In the genomic region with DNA sequence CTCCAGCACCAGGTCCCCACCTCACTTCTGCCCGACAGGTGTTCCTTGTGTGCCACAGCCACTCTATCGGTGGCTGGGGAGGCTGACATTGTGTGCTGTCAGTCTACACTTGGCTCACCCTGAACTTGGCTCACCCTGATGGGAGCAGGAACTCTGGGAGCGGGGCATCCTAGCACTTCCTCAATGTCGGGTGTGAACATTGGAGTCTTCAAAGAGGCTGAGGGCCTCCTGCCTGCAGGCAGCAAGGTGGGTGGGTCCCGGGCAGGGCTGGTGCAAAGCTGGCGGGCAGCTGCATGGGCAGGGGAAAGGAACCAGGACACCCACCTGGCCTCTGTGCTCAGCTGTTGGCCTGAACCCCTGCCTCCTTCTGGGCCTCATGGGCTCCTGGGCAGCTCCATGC, we compare ENCODE assay signal across 29 mouse cellular contexts. TPM values are rescaled to one million over a fixed set of nuclear protein-coding genes. Genes with fewer than 3 reads are reported as not detected.
A peak's percentile ranks its signal among the peaks of the same experiment; 100 is the strongest.
DNase-seq lines count a peak whose midpoint lies in the region; ATAC-seq and TF ChIP-seq lines count a peak whose summit lies in the region.
"Had no signal": no experiment of that assay in that cellular context is flagged by ENCODE, and none has a peak within 500 bp of the region (broad histone marks: within the 10 kb centered on the region; RNA-seq: fewer than 3 reads in every experiment).

No protein-coding gene starts in this region.

- ATAC-seq in limb, embryonic 12.5 days (ENCODE audit: insufficient number of reproducible peaks, insufficient read depth, low FRiP score, low TSS enrichment, low read depth): 0 out of 2 replicates have a peak, but pooled peaks have one; percentile 20
- ATAC-seq in liver, embryonic 13.5 days (ENCODE audit: low read depth): peak; percentile 11; the same call in 1 of the 2 replicates
- ATAC-seq in liver, postnatal 0 days: no peak
- ATAC-seq in intestine, embryonic 16.5 days: peak; percentile 70
- ATAC-seq in erythroblast, adult 5-6 weeks (replicated peaks; ENCODE audit: low FRiP score, poor library complexity, severe bottlenecking): no peak
- no peak for ATAC-seq in megakaryocyte-erythroid progenitor cell, adult 5-6 weeks (replicated peaks; ENCODE audit: low FRiP score, low TSS enrichment, poor library complexity, severe bottlenecking)
- ATAC-seq: activated CD4-positive, CD25-positive, alpha-beta regulatory T cell, adult 4 months; CD4-positive, CD25-positive, alpha-beta regulatory T cell, adult 4 months; forebrain, embryonic 14.5 days; forebrain, embryonic 16.5 days; Patski had no signal

- H3K36me3 ChIP-seq in limb, embryonic 12.5 days: peaks cover 33% of the 10 kb centered on the region; the same call in 1 of the 2 replicates
- peaks cover 52% of the 10 kb centered on the region for H3K36me3 ChIP-seq in limb, embryonic 10.5 days
- peaks cover 96% of the 10 kb centered on the region for H3K36me3 ChIP-seq in liver, embryonic 13.5 days
- peaks cover 49% of the 10 kb centered on the region for H3K36me3 ChIP-seq in liver, postnatal 0 days (replicated peaks; ENCODE audit: insufficient read depth, low read length)
- H3K36me3 ChIP-seq in intestine, embryonic 16.5 days (ENCODE audit: control insufficient read depth, insufficient read depth, low read length): peaks cover 4% of the 10 kb centered on the region; the same call in 1 of the 2 replicates

- no peak for DNase-seq in limb, embryonic 10.5 days (ENCODE audit: low spot score)
- DNase-seq in liver, embryonic 13.5 days: no peak
- no peak for DNase-seq in liver, postnatal 0 days
- DNase-seq: adrenal gland, adult 8-10 months; adrenal gland, postnatal 14 days; adrenal gland, postnatal 36 days; B cell, adult 2 months; cerebellum, adult 11 months; cerebellum, adult 18-20 months; cerebellum, adult 8-10 months; cerebellum, adult 9-11 months; cerebellum, postnatal 25 days had no signal

- no peaks in the 10 kb centered on the region for H3K4me1 ChIP-seq in limb, embryonic 12.5 days (replicated peaks)
- peaks cover under 1% of the 10 kb centered on the region; the same call in 1 of the 2 replicates for H3K4me1 ChIP-seq in limb, embryonic 10.5 days
- H3K4me1 ChIP-seq in liver, embryonic 13.5 days (replicated peaks): peaks cover 36% of the 10 kb centered on the region
- H3K4me1 ChIP-seq in liver, postnatal 0 days (ENCODE audit: insufficient read depth): peaks cover 4% of the 10 kb centered on the region; the same call in 1 of the 2 replicates
- no peaks in the 10 kb centered on the region for H3K4me1 ChIP-seq in bone marrow, adult 2 months (ENCODE audit: control insufficient read depth, insufficient read depth, low read length)
- H3K4me1 ChIP-seq in intestine, embryonic 16.5 days (ENCODE audit: control insufficient read depth, insufficient read depth, low read length): no peaks in the 10 kb centered on the region
- H3K4me1 ChIP-seq: embryonic facial prominence, embryonic 12.5 days; forebrain, embryonic 10.5 days; forebrain, embryonic 12.5 days had no signal

- no peak overlapping the region for H3K27ac ChIP-seq in limb, embryonic 12.5 days
- H3K27ac ChIP-seq in limb, embryonic 10.5 days: no peak overlapping the region
- no peak overlapping the region for H3K27ac ChIP-seq in liver, embryonic 13.5 days
- no peak overlapping the region for H3K27ac ChIP-seq in liver, postnatal 0 days (ENCODE audit: low read depth)
- 0 out of 2 replicates have a peak overlapping the region, but pooled peaks have one; percentile 19 for H3K27ac ChIP-seq in bone marrow, adult 2 months (ENCODE audit: control insufficient read depth, insufficient read depth, low read depth, low read length, poor library complexity)
- no peak overlapping the region for H3K27ac ChIP-seq in intestine, embryonic 16.5 days (ENCODE audit: low read length)
- H3K27ac ChIP-seq: embryonic facial prominence, embryonic 10.5 days; embryonic facial prominence, embryonic 12.5 days; forebrain, embryonic 10.5 days; forebrain, embryonic 12.5 days had no signal

- no peaks in the 10 kb centered on the region for H3K27me3 ChIP-seq in limb, embryonic 12.5 days
- no peaks in the 10 kb centered on the region for H3K27me3 ChIP-seq in limb, embryonic 10.5 days (ENCODE audit: low read depth, poor library complexity, severe bottlenecking)
- no peaks in the 10 kb centered on the region for H3K27me3 ChIP-seq in liver, embryonic 13.5 days
- H3K27me3 ChIP-seq in liver, postnatal 0 days (ENCODE audit: insufficient read depth, low read length): no peaks in the 10 kb centered on the region
- no peaks in the 10 kb centered on the region for H3K27me3 ChIP-seq in intestine, embryonic 16.5 days (replicated peaks; ENCODE audit: control insufficient read depth, insufficient read depth, low read length)
- H3K27me3 ChIP-seq: CH12.LX; embryonic facial prominence, embryonic 12.5 days; forebrain, embryonic 12.5 days; Patski had no signal

- H3K4me3 ChIP-seq in limb, embryonic 12.5 days (replicated peaks): no peak overlapping the region
- H3K4me3 ChIP-seq in limb, embryonic 10.5 days: no peak overlapping the region
- H3K4me3 ChIP-seq in liver, embryonic 13.5 days (replicated peaks): no peak overlapping the region
- no peak overlapping the region for H3K4me3 ChIP-seq in liver, postnatal 0 days (ENCODE audit: low read depth, low read length)
- H3K4me3 ChIP-seq in bone marrow, adult 2 months (replicated peaks; ENCODE audit: control insufficient read depth, low read depth, low read length): no peak overlapping the region
- H3K4me3 ChIP-seq in intestine, embryonic 16.5 days (ENCODE audit: low read length): no peak overlapping the region
- H3K4me3 ChIP-seq: embryonic facial prominence, embryonic 10.5 days; embryonic facial prominence, embryonic 12.5 days; erythroblast, embryonic 14.5 days; forebrain, embryonic 10.5 days; forebrain, embryonic 12.5 days had no signal

- no peak overlapping the region for H3K9ac ChIP-seq in limb, embryonic 12.5 days (replicated peaks)
- H3K9ac ChIP-seq in liver, embryonic 13.5 days: no peak overlapping the region
- no peak overlapping the region for H3K9ac ChIP-seq in liver, postnatal 0 days (replicated peaks)
- H3K9ac ChIP-seq in intestine, embryonic 16.5 days (ENCODE audit: low read depth, low read length): no peak overlapping the region
- H3K9ac ChIP-seq: embryonic facial prominence, embryonic 12.5 days; forebrain, embryonic 12.5 days had no signal

- TF ChIP-seq CTCF in liver, postnatal 0 days (IDR thresholded peaks at IDR 0.05; ENCODE audit: low read depth): no peak
- TF ChIP-seq CTCF in bone marrow, adult 2 months (IDR thresholded peaks at IDR 0.05; ENCODE audit: control insufficient read depth, insufficient read depth, low read length): no peak

- 0 out of 2 replicates have a peak, but pooled peaks cover 5% of the 10 kb centered on the region for H3K9me3 ChIP-seq in limb, embryonic 12.5 days
- no peaks in the 10 kb centered on the region for H3K9me3 ChIP-seq in limb, embryonic 10.5 days (replicated peaks)
- no peaks in the 10 kb centered on the region for H3K9me3 ChIP-seq in liver, embryonic 13.5 days (replicated peaks)
- H3K9me3 ChIP-seq in liver, postnatal 0 days (ENCODE audit: low read length): no peaks in the 10 kb centered on the region
- no peaks in the 10 kb centered on the region for H3K9me3 ChIP-seq in intestine, embryonic 16.5 days (ENCODE audit: control insufficient read depth, low read length)
- H3K9me3 ChIP-seq: embryonic facial prominence, embryonic 10.5 days; embryonic facial prominence, embryonic 12.5 days; forebrain, embryonic 10.5 days; forebrain, embryonic 12.5 days; G1E had no signal

- H3K4me2 ChIP-seq in limb, embryonic 12.5 days: no peak overlapping the region
- H3K4me2 ChIP-seq in liver, embryonic 13.5 days: no peak overlapping the region
- no peak overlapping the region for H3K4me2 ChIP-seq in liver, postnatal 0 days (ENCODE audit: low read depth, low read length)
- H3K4me2 ChIP-seq in intestine, embryonic 16.5 days (ENCODE audit: low read depth, low read length): no peak overlapping the region
- H3K4me2 ChIP-seq: embryonic facial prominence, embryonic 12.5 days; forebrain, embryonic 12.5 days had no signal

- TF ChIP-seq EP300 in liver, postnatal 0 days (IDR thresholded peaks at IDR 0.05; ENCODE audit: low read depth): no peak

- 85% methylated on average over 6 of the region's 6 CpGs for WGBS in limb, embryonic 12.5 days
- WGBS in limb, embryonic 10.5 days: 91% methylated on average over 6 of the region's 6 CpGs
- WGBS in liver, embryonic 13.5 days (ENCODE audit: insufficient replicate concordance): 88% methylated on average over 6 of the region's 6 CpGs
- 87% methylated on average over 6 of the region's 6 CpGs for WGBS in liver, postnatal 0 days (ENCODE audit: insufficient replicate concordance)
- 96% methylated on average over 6 of the region's 6 CpGs for WGBS in bone marrow, adult 2 months
- WGBS in intestine, embryonic 16.5 days: 77% methylated on average over 6 of the region's 6 CpGs

- TF ChIP-seq POLR2A in bone marrow, adult 2 months (IDR thresholded peaks at IDR 0.05; ENCODE audit: borderline replicate concordance, control insufficient read depth, low read depth, low read length): no peak

RNA-seq across cellular contexts. Expression of a gene that starts 9.5 kb away (rescaled TPM):
- polyA plus RNA-seq in limb, embryonic 12.5 days (2016; fragmentation: Nextera tagmentation; extraction: Ambion mirVana): 66.5 and 71.0 TPM in 2 replicates
- 54.7 and 61.1 TPM in 2 replicates for polyA plus RNA-seq in limb, embryonic 10.5 days (2016; fragmentation: Nextera tagmentation; extraction: Ambion mirVana)
- polyA plus RNA-seq in liver, embryonic 13.5 days (2015; fragmentation: Nextera tagmentation; extraction: Ambion mirVana): 109 and 110 TPM in 2 replicates
- 100 and 125 TPM in 2 replicates for polyA plus RNA-seq in liver, postnatal 0 days (2015; fragmentation: Nextera tagmentation; extraction: Ambion mirVana)
- polyA plus RNA-seq in bone marrow, adult 2 months (2011; ENCODE audit: insufficient read depth, insufficient read length, low replicate concordance, missing spikeins): 40.6 and 53.8 TPM in 2 replicates
- 109 and 110 TPM in 2 replicates for polyA plus RNA-seq in intestine, embryonic 16.5 days (2015; fragmentation: Nextera tagmentation; extraction: Ambion mirVana)
- total RNA-seq in erythroblast, adult 5-6 weeks (2015; ENCODE audit: low replicate concordance): 27.9 and 29.9 TPM in 2 replicates
- 26.8 and 29.1 TPM in 2 replicates for total RNA-seq in erythroblast, adult 5-6 weeks (2017; ENCODE audit: low replicate concordance)
- total RNA-seq in megakaryocyte-erythroid progenitor cell, adult 5-6 weeks (2014; fragmentation: Nextera tagmentation): 84.0 and 105 TPM in 2 replicates
- total RNA-seq in megakaryocyte-erythroid progenitor cell, adult 5-6 weeks (2017): 56.1 and 59.7 TPM in 2 replicates

RNA-seq across cellular contexts. Expression of a gene that starts 9.9 kb away (rescaled TPM):
- polyA plus RNA-seq in limb, embryonic 12.5 days (2016; fragmentation: Nextera tagmentation; extraction: Ambion mirVana): 23.1 and 26.1 TPM in 2 replicates
- polyA plus RNA-seq in limb, embryonic 10.5 days (2016; fragmentation: Nextera tagmentation; extraction: Ambion mirVana): 29.6 and 32.2 TPM in 2 replicates
- polyA plus RNA-seq in liver, embryonic 13.5 days (2015; fragmentation: Nextera tagmentation; extraction: Ambion mirVana): 105 and 112 TPM in 2 replicates
- polyA plus RNA-seq in liver, postnatal 0 days (2015; fragmentation: Nextera tagmentation; extraction: Ambion mirVana): 51.2 and 53.3 TPM in 2 replicates
- polyA plus RNA-seq in bone marrow, adult 2 months (2011; ENCODE audit: insufficient read depth, insufficient read length, low replicate concordance, missing spikeins): 66.6 and 86.0 TPM in 2 replicates
- polyA plus RNA-seq in intestine, embryonic 16.5 days (2015; fragmentation: Nextera tagmentation; extraction: Ambion mirVana): 28.4 and 29.8 TPM in 2 replicates
- total RNA-seq in erythroblast, adult 5-6 weeks (2015; ENCODE audit: low replicate concordance): 274 and 358 TPM in 2 replicates
- total RNA-seq in erythroblast, adult 5-6 weeks (2017; ENCODE audit: low replicate concordance): 493 and 499 TPM in 2 replicates
- 75.4 and 82.3 TPM in 2 replicates for total RNA-seq in megakaryocyte-erythroid progenitor cell, adult 5-6 weeks (2014; fragmentation: Nextera tagmentation)
- total RNA-seq in megakaryocyte-erythroid progenitor cell, adult 5-6 weeks (2017): 97.2 and 145 TPM in 2 replicates

Comparison
In these comparisons a context has a peak if more than half of its experiments do, and no peak if none do; other contexts are left out.
1. ATAC-seq: peak in limb, embryonic 12.5 days (single experiment), liver, embryonic 13.5 days (single experiment) and intestine, embryonic 16.5 days (single experiment); none in liver, postnatal 0 days (single experiment), erythroblast, adult 5-6 weeks (single experiment) and megakaryocyte-erythroid progenitor cell, adult 5-6 weeks (single experiment).